Mouse (Mus musculus) brain, embryonic 14.5 days (tissue): Measurements from ENCODE around the gene Creld1. TPM values are rescaled to one million over a fixed set of nuclear protein-coding genes. Genes with fewer than 3 reads are reported as not detected.

Experiments used
- DNase-seq: peaks from one replicate; pipeline ENCODE4 v3.0.0-alpha.2; 2011; ENCODE audit warnings: low read depth
- CTCF ChIP-seq: fragments of 200-500 bp; IDR thresholded peaks from 2 replicates; pipeline ENCODE4 v1.5.1; 2012; ENCODE audit warnings: inconsistent platforms, mild to moderate bottlenecking, moderate library complexity, borderline replicate concordance; ENCODE audit not compliant: insufficient read depth, insufficient read length; ENCODE audit errors: extremely low read depth
- POLR2A ChIP-seq: fragments of 200-500 bp; IDR thresholded peaks from 2 replicates; pipeline ENCODE4 v1.6.1; 2012; ENCODE audit warnings: mild to moderate bottlenecking, inconsistent platforms, borderline replicate concordance; ENCODE audit not compliant: poor library complexity, insufficient read depth, insufficient read length, severe bottlenecking; ENCODE audit errors: extremely low read depth
- polyA plus RNA-seq: library from polyadenylated mRNA; depleted of rRNA; stranded (reverse); fragments of >200 nt; gene quantifications from 2 replicates; pipeline ENCODE4 v1.2.3, GENCODE M21; 2012; rRNA removed

Creld1 gene
- polyA plus RNA-seq, 1 experiment = 42.2 TPM

DNA sequence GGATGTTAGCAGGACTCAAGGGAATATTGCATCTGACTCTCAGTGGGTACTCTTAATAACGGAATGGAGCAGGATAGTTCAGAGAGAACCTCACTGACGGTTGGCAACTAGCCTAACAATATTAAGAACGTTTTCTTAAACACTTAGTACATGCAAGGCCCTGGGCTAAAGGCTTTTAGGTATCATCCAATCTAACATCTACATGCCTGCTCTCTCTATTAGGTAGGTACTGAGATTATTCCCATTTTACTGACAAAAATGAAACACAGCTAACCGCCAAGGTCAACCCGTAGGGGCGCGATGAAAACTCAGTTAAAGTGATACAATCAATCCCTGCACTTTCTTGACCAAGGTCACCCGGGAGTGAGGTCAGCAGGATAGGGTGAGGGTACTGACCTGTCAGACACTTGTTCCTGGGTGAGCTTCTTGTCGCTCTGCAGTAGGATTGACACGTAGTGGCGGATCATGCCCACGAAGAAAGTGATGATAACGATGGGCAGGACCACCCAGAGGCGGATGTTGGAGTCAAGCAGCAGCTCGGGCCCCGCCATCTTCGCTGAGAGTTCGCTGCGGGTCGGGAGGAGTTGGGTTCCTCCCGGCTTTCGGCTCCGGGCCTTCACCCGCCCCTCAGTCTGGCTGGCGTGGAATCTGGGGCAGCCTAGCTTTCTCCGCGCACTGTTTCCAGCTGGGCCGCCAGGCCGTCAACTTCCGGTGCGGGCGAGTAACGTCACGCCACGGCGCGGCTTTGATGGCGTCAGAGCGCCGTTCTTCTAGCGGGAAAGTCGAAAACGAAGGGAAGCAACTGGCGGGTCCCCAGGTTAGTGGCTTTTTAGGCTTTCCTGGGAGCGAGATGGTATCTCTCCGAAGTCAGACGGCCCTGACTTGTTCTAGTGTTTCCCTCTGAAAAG lies 48.1 kb downstream of the Creld1 start, which contains the start of the genes Emc3 and Fancd2:
Gene Emc3 (minus strand): TSS at position 721 of the 908 bp plus-strand sequence.
Gene Fancd2 (plus strand): TSS at position 751 of the 908 bp plus-strand sequence.
- peak; percentile 94 for DNase-seq
- TF ChIP-seq CTCF = no peak
- TF ChIP-seq POLR2A = peak; percentile 61; the same call in 1 of the 2 replicates

DNA sequence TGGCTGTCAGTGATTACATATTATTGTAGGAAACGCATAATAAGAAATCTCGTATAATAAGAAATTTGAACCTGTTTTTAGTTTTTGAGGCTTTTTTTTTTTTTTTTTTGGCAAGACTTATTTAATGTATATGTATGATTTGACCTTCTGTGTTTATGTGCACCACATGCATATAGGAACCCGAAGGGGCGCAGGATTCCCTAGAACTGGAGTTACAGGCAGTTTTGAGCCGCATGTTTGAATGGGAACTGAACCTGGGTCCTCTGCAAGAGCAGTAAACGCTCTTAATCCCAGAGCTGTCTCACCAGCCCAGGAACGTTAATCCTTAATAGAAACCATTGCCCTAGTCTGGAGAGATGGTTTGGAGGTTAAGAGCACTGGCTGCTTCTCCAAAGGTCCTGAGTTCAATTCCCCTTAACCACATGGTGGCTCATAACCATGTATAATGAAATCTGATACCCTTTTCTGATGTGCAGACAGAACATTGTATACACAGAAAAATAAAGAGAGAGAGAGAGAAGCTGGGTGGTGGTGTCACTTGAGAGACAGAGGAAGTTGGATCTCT lies 48.8 kb downstream of the Creld1 start:
- DNase-seq = no peak

DNA sequence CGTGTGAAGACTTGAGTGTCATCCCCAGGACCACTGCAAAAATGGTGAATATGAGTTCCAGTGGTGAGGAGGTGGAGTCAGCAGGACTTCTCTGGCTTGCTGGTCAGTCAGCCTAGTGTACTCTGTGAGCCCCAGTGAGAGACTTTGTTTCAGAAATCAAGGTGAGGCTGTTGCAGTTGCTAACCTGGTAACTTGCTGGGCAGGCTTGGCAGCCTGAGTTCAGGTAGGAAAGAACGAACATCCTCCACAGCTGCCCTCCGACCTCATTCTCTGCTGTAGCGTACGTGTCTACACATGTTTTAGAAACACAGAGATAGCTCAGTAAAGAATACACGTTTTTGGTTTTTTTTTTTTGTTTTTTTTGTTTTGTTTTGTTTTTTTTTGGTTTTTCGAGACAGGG lies 51.8 kb downstream of the Creld1 start:
- no peak for DNase-seq
- TF ChIP-seq POLR2A = no peak
- no peak for TF ChIP-seq CTCF

More for the DNA sequence above, 48.8 kb downstream of the Creld1 start:
- TF ChIP-seq CTCF (no peak), POLR2A (no peak)

DNA sequence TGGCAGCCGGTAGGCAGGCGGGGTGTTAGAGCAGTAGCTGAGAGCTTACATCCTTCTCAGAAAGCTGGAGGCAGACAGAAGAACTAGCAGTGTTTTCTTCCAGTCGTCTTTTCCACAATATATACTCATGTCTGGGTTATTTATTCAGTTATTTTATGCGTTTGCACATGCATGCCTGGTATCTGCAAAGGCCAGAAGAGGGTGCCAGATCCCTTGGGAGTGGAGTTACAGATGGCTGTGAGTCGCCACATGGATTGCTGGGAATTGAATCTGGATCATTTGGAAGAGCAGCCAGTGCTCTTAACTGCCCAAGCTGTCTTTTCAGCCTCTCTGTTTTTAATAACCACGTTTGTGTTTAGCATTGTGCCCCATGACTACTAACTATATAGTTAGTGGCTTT lies 58.5 kb downstream of the Creld1 start:
- TF ChIP-seq POLR2A (no peak), CTCF (no peak)
- DNase-seq = no peak

Other genes with a start within 250 kb of the Creld1 start
- 38.6 and 51.5 TPM in 2 replicates for gene Mtmr14, start 245.5 kb upstream of the Creld1 start, polyA plus RNA-seq
- 2.1 and 4.2 TPM in 2 replicates for gene Cpne9, start 201.0 kb upstream of the Creld1 start, polyA plus RNA-seq
- 34.5 and 37.3 TPM in 2 replicates for gene Brpf1, start 176.2 kb upstream of the Creld1 start, polyA plus RNA-seq
- gene Ogg1, start 156.3 kb upstream of the Creld1 start, polyA plus RNA-seq = 13.2 and 25.0 TPM in 2 replicates
- 62.7 and 64.7 TPM in 2 replicates for gene Camk1, start 139.3 kb upstream of the Creld1 start, polyA plus RNA-seq
- gene Tada3, start 105.4 kb upstream of the Creld1 start, polyA plus RNA-seq = 67.8 and 70.8 TPM in 2 replicates
- gene Arpc4, start 105.2 kb upstream of the Creld1 start, polyA plus RNA-seq = 117 and 127 TPM in 2 replicates
- 23.1 and 25.5 TPM in 2 replicates for gene Ttll3, start 94.0 kb upstream of the Creld1 start, polyA plus RNA-seq
- gene Rpusd3, start 64.0 kb upstream of the Creld1 start, polyA plus RNA-seq = 27.6 and 50.7 TPM in 2 replicates
- gene Cidec, start 47.5 kb upstream of the Creld1 start, polyA plus RNA-seq = 0.07 and 0.16 TPM in 2 replicates
- 60.1 and 71.0 TPM in 2 replicates for gene Jagn1, start 40.7 kb upstream of the Creld1 start, polyA plus RNA-seq
- gene Il17re, start 24.8 kb upstream of the Creld1 start, polyA plus RNA-seq = 0.47 and 0.63 TPM in 2 replicates
- gene Il17rc, start 11.9 kb upstream of the Creld1 start, polyA plus RNA-seq = 2.7 and 3.3 TPM in 2 replicates
- gene Prrt3, start 18.6 kb downstream of the Creld1 start, polyA plus RNA-seq = 8.7 and 8.9 TPM in 2 replicates
- gene Emc3, start 48.4 kb downstream of the Creld1 start, polyA plus RNA-seq = 63.0 TPM in 2 replicates
- 5.0 and 9.1 TPM in 2 replicates for gene Fancd2, start 48.4 kb downstream of the Creld1 start, polyA plus RNA-seq
- 0.07 TPM in 1 of 2 replicates, not detected in the other for gene Fancd2os, start 117.4 kb downstream of the Creld1 start, polyA plus RNA-seq
- 206 and 247 TPM in 2 replicates for gene Brk1, start 121.5 kb downstream of the Creld1 start, polyA plus RNA-seq
- gene Vhl, start 140.7 kb downstream of the Creld1 start, polyA plus RNA-seq = 48.1 and 71.2 TPM in 2 replicates
- 4.0 and 4.2 TPM in 2 replicates for gene Irak2, start 155.2 kb downstream of the Creld1 start, polyA plus RNA-seq
- 25.1 and 27.6 TPM in 2 replicates for gene Tatdn2, start 213.8 kb downstream of the Creld1 start, polyA plus RNA-seq
- 0.52 and 0.85 TPM in 2 replicates for gene Ghrl, start 236.6 kb downstream of the Creld1 start, polyA plus RNA-seq